Mouse (Mus musculus): ENCODE measurements around the gene Dpp6. TPM values are rescaled to one million over a fixed set of nuclear protein-coding genes. Genes with fewer than 3 reads are reported as not detected.
A peak's percentile ranks its signal among the peaks of the same experiment; 100 is the strongest.

Gene Dpp6
- 5.5 and 5.9 TPM in 2 replicates for polyA plus RNA-seq (2014; fragmentation: Nextera tagmentation; extraction: Ambion mirVana)

DNA sequence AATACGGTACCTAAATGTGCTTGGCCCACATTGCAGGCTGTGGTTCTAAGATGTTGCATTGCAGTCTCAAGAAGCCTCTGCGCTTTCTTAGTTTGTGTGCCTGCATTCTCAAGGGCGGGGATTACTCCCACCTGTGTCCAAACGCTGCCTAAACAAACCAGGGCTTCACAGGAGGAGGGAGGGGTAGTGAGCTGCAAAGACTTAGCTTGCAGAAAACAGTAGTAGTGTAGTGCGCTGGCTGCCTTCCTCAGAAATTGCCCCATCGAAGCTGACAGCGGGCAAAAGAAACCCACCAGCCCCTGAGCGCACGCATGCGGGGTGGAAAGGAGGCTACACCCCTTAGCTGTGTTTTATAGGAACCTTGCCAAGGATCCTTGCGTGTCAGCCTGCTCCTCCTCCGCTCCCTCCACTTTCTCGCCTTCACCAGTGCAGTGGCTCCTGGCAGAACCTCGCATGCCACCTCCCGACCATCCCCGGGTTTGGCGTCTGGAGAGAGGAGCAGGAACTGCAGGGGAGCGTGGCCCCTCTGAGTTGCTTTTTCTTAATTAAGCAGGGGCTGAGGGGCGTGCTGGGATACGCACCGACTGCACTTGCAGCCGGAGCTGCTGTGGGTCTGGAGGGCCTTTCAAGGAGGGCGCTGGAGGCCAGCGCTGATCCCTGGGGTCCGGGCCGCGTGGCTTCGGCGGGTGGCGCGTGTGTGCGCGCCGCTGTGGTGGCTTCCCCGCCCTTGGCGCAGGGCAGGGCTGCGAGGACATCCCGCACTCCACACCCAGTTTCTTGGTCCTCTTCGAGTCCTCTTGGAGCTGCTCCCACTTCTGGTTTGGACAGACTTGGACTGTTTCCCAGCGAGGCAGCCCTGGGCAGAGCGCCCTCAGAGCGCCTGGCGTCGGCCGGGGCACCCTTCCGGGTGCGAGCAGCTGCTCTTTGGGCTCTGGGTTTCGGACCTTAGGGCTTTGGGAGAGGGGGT lies at the start of gene Dpp6:
TSS of gene Dpp6 (plus strand) at position 229 of the 967 bp plus-strand sequence.
- peak; percentile 31 for DNase-seq (ENCODE audit: low spot score)
- WGBS: 2% methylated on average over 47 of the region's 48 CpGs
- Histone ChIP-seq H3K27ac (replicated peaks; ENCODE audit: low read depth, low read length) (no peak within 1 kb of the TSS), H3K4me2 (ENCODE audit: low read depth, low read length) (peak within 1 kb of the TSS; percentile 53), H3K27me3 (replicated peaks; ENCODE audit: control insufficient read depth, insufficient read depth, low read length) (peaks cover 30% of the 10 kb centered on the region), H3K9ac (ENCODE audit: low read depth, low read length) (0 out of 2 replicates have a peak within 1 kb of the TSS, but pooled peaks have one; percentile 6), H3K9me3 (ENCODE audit: control insufficient read depth, low read length) (no peaks in the 10 kb centered on the region), H3K4me3 (ENCODE audit: low read depth, low read length) (peak within 1 kb of the TSS; percentile 24), H3K36me3 (ENCODE audit: control insufficient read depth, insufficient read depth, low read length) (no peaks in the 10 kb centered on the region), H3K4me1 (ENCODE audit: control insufficient read depth, insufficient read depth, low read length) (no peaks in the 10 kb centered on the region)
- 0 out of 2 replicates have a peak, but pooled peaks have one; percentile 30 for ATAC-seq (ENCODE audit: low read depth)

DNA sequence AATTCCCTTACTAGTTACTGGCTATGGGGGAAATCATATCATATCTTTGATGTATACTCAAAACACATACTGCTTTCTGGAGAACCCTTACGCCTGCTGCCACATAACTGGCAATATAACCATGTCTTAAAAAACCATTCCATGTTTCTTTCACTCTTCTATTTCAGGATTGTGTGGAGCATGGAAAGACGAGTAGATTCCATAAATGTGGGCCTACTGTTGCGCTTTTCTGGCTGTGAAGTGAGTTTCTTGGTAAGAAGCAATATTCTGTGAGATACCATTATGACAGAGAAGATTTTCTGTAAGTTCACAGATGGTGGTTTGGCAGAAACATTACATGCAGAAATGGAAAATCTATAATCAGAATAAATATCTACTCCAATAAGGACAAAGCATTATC lies 33.0 kb upstream of the Dpp6 start:
- H3K4me1 ChIP-seq (ENCODE audit: control insufficient read depth, insufficient read depth, low read length): no peaks in the 10 kb centered on the region
- DNase-seq (ENCODE audit: low spot score): no peak
- H3K27me3 ChIP-seq (replicated peaks; ENCODE audit: control insufficient read depth, insufficient read depth, low read length): no peaks in the 10 kb centered on the region
- no peak overlapping the region for H3K27ac ChIP-seq (replicated peaks; ENCODE audit: low read depth, low read length)
- H3K9me3 ChIP-seq (ENCODE audit: control insufficient read depth, low read length): no peaks in the 10 kb centered on the region
- H3K9ac ChIP-seq (ENCODE audit: low read depth, low read length): no peak overlapping the region
- no peak overlapping the region for H3K4me2 ChIP-seq (ENCODE audit: low read depth, low read length)
- H3K4me3 ChIP-seq (ENCODE audit: low read depth, low read length): no peak overlapping the region
- no peak for ATAC-seq (ENCODE audit: low read depth)
- no peaks in the 10 kb centered on the region for H3K36me3 ChIP-seq (ENCODE audit: control insufficient read depth, insufficient read depth, low read length)
- 80% methylated on average over 3 of the region's 3 CpGs for WGBS

DNA sequence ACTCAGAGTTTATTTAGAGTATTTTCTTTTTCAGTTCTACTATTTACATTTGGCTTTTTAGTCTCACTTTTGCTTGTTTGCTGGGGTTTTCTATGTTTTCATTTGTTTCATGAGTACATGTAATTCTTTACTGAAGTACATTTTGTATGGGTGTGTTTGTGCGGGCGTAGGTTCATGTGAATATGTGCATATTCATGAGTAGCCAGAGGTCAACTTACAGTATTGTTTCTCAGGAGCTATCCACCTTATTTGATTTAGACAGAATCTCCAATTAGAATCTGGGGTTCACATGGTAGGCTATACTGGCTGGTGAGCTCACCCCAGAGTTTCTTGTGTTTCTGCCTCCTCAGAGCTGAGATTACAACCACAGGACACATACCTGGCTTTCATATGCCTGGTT lies 21.5 kb upstream of the Dpp6 start:
- H3K4me2 ChIP-seq (ENCODE audit: low read depth, low read length): no peak overlapping the region
- H3K4me1 ChIP-seq (ENCODE audit: control insufficient read depth, insufficient read depth, low read length): no peaks in the 10 kb centered on the region
- H3K4me3 ChIP-seq (ENCODE audit: low read depth, low read length): no peak overlapping the region
- 91% methylated on average over 2 of the region's 2 CpGs for WGBS
- H3K36me3 ChIP-seq (ENCODE audit: control insufficient read depth, insufficient read depth, low read length): no peaks in the 10 kb centered on the region
- H3K27me3 ChIP-seq (replicated peaks; ENCODE audit: control insufficient read depth, insufficient read depth, low read length): no peaks in the 10 kb centered on the region
- H3K27ac ChIP-seq (replicated peaks; ENCODE audit: low read depth, low read length): no peak overlapping the region
- H3K9ac ChIP-seq (ENCODE audit: low read depth, low read length): no peak overlapping the region
- ATAC-seq (ENCODE audit: low read depth) (no peak), DNase-seq (ENCODE audit: low spot score) (no peak)
- H3K9me3 ChIP-seq (ENCODE audit: control insufficient read depth, low read length): no peaks in the 10 kb centered on the region

- no peak overlapping the region for H3K9ac ChIP-seq (ENCODE audit: low read depth, low read length)
- no peak overlapping the region for H3K4me3 ChIP-seq (ENCODE audit: low read depth, low read length)
- H3K4me1 ChIP-seq (ENCODE audit: control insufficient read depth, insufficient read depth, low read length): no peaks in the 10 kb centered on the region
- H3K4me2 ChIP-seq (ENCODE audit: low read depth, low read length): no peak overlapping the region
- H3K27ac ChIP-seq (replicated peaks; ENCODE audit: low read depth, low read length): no peak overlapping the region
- DNase-seq (ENCODE audit: low spot score) (no peak), ATAC-seq (ENCODE audit: low read depth) (no peak)
- H3K36me3 ChIP-seq (ENCODE audit: control insufficient read depth, insufficient read depth, low read length): no peaks in the 10 kb centered on the region
- H3K9me3 ChIP-seq (ENCODE audit: control insufficient read depth, low read length): no peaks in the 10 kb centered on the region
- no peaks in the 10 kb centered on the region for H3K27me3 ChIP-seq (replicated peaks; ENCODE audit: control insufficient read depth, insufficient read depth, low read length)
- whole genome bisulfite sequencing: 79% methylated on average over 1 of the region's 1 CpGs
Measured at GRCm38 (mm10) chr5:26835972-26836371, 19.0 kb downstream of the Dpp6 start.

DNA sequence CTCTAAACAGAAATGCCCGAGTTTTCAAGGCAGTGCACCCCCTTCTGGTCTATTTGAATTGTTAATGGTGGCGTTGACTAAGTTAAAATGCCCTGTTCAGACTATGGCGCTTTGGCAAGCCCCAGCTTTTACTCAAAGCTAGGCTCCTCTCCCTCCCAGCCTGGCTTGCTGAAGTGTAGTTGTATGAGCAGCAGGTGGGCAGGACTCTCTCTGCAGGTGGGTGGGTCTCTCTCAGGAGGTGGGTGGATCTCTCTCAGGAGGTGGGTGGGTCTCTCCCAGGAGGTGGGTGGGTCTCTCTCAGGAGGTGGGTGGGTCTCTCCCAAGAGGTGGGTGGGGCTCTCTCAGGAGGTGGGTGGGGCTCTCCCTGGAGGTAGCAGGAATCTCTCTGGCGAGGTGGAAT lies 24.1 kb downstream of the Dpp6 start:
- Histone ChIP-seq H3K9ac (ENCODE audit: low read depth, low read length) (no peak overlapping the region), H3K27ac (replicated peaks; ENCODE audit: low read depth, low read length) (no peak overlapping the region), H3K27me3 (replicated peaks; ENCODE audit: control insufficient read depth, insufficient read depth, low read length) (no peaks in the 10 kb centered on the region), H3K9me3 (ENCODE audit: control insufficient read depth, low read length) (no peaks in the 10 kb centered on the region), H3K4me3 (ENCODE audit: low read depth, low read length) (no peak overlapping the region), H3K36me3 (ENCODE audit: control insufficient read depth, insufficient read depth, low read length) (no peaks in the 10 kb centered on the region), H3K4me1 (ENCODE audit: control insufficient read depth, insufficient read depth, low read length) (no peaks in the 10 kb centered on the region), H3K4me2 (ENCODE audit: low read depth, low read length) (no peak overlapping the region)
- ATAC-seq (ENCODE audit: low read depth) (no peak), DNase-seq (ENCODE audit: low spot score) (no peak)
- WGBS: 26% methylated on average over 4 of the region's 4 CpGs

DNA sequence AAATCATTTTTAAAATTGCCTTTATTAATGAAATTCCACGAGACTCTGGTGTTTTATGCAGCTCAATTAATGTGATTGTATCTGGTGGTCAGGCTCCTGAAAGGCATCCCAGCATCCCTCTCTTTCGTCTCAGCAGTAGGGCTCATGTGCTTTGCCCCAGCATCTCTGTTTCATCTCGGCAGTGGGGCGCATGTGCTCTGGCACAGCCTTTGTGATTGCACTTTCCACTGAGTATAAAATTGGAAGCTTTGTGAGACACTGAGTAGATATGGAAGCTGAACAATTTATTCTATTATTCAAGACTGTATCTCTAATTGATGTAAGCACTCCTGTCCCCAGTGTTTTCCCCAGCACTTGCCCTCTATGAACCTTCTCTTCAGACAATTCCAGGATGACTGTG lies 37.7 kb downstream of the Dpp6 start:
- no peaks in the 10 kb centered on the region for H3K27me3 ChIP-seq (replicated peaks; ENCODE audit: control insufficient read depth, insufficient read depth, low read length)
- H3K4me1 ChIP-seq (ENCODE audit: control insufficient read depth, insufficient read depth, low read length): no peaks in the 10 kb centered on the region
- no peak overlapping the region for H3K27ac ChIP-seq (replicated peaks; ENCODE audit: low read depth, low read length)
- WGBS: 60% methylated on average over 4 of the region's 4 CpGs
- no peak overlapping the region for H3K4me2 ChIP-seq (ENCODE audit: low read depth, low read length)
- no peaks in the 10 kb centered on the region for H3K36me3 ChIP-seq (ENCODE audit: control insufficient read depth, insufficient read depth, low read length)
- no peaks in the 10 kb centered on the region for H3K9me3 ChIP-seq (ENCODE audit: control insufficient read depth, low read length)
- H3K9ac ChIP-seq (ENCODE audit: low read depth, low read length): no peak overlapping the region
- no peak overlapping the region for H3K4me3 ChIP-seq (ENCODE audit: low read depth, low read length)
- DNase-seq (ENCODE audit: low spot score) (no peak), ATAC-seq (ENCODE audit: low read depth) (no peak)

DNA sequence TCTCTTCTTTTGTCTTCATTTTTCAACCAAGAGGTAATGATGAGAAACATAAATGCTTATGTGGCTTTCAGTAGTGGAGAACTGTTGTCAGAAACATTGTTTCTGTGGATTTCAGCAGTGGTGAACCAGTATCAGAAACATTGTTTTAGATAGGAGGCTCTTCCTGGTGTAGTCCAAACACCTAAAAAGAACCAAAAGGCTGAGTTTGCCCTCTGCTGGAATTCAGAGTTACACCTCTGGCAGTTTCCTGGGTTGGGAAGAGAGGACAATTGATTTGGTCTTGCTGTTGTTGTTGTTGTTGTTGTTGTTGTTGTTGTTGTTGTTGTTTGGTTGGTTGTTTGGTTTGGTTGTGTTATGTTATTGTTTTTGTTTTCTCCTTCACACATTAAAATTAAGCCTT lies 58.4 kb downstream of the Dpp6 start:
- DNase-seq (ENCODE audit: low spot score) (no peak), ATAC-seq (ENCODE audit: low read depth) (no peak)
- Histone ChIP-seq H3K27ac (replicated peaks; ENCODE audit: low read depth, low read length) (no peak overlapping the region), H3K9me3 (ENCODE audit: control insufficient read depth, low read length) (no peaks in the 10 kb centered on the region), H3K9ac (ENCODE audit: low read depth, low read length) (no peak overlapping the region), H3K4me3 (ENCODE audit: low read depth, low read length) (no peak overlapping the region), H3K4me2 (ENCODE audit: low read depth, low read length) (no peak overlapping the region), H3K4me1 (ENCODE audit: control insufficient read depth, insufficient read depth, low read length) (no peaks in the 10 kb centered on the region), H3K27me3 (replicated peaks; ENCODE audit: control insufficient read depth, insufficient read depth, low read length) (no peaks in the 10 kb centered on the region), H3K36me3 (ENCODE audit: control insufficient read depth, insufficient read depth, low read length) (no peaks in the 10 kb centered on the region)

GRCm38 (mm10) chr5:26887496-26887895 lies 70.5 kb downstream of the Dpp6 start:
- H3K36me3 ChIP-seq (ENCODE audit: control insufficient read depth, insufficient read depth, low read length): no peaks in the 10 kb centered on the region
- H3K9ac ChIP-seq (ENCODE audit: low read depth, low read length): no peak overlapping the region
- no peak overlapping the region for H3K4me2 ChIP-seq (ENCODE audit: low read depth, low read length)
- no peaks in the 10 kb centered on the region for H3K9me3 ChIP-seq (ENCODE audit: control insufficient read depth, low read length)
- H3K27ac ChIP-seq (replicated peaks; ENCODE audit: low read depth, low read length): no peak overlapping the region
- DNase-seq (ENCODE audit: low spot score) (no peak), ATAC-seq (ENCODE audit: low read depth) (no peak)
- H3K27me3 ChIP-seq (replicated peaks; ENCODE audit: control insufficient read depth, insufficient read depth, low read length): no peaks in the 10 kb centered on the region
- H3K4me1 ChIP-seq (ENCODE audit: control insufficient read depth, insufficient read depth, low read length): no peaks in the 10 kb centered on the region
- WGBS: 74% methylated on average over 1 of the region's 1 CpGs
- no peak overlapping the region for H3K4me3 ChIP-seq (ENCODE audit: low read depth, low read length)

DNA sequence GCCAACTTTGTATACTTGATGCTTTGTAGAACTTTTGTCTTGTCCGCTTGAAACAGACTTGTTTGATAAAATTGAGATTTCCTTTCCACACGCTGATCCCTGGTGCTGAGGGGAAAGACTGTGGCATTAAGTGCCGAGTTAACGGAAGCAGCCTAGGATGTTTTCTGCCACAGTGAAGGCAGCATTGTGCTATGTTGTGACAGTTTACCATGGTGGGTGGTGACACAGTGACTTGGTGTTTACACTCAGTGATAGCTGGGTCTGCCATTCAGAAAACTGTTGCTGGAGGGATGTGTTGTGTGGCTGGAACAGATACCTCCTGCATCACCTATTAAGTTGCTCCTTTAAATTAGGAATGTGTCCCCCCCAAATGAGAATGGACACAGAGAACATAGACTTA lies 71.1 kb downstream of the Dpp6 start:
- no peaks in the 10 kb centered on the region for H3K27me3 ChIP-seq (replicated peaks; ENCODE audit: control insufficient read depth, insufficient read depth, low read length)
- no peaks in the 10 kb centered on the region for H3K4me1 ChIP-seq (ENCODE audit: control insufficient read depth, insufficient read depth, low read length)
- H3K27ac ChIP-seq (replicated peaks; ENCODE audit: low read depth, low read length): no peak overlapping the region
- no peak overlapping the region for H3K9ac ChIP-seq (ENCODE audit: low read depth, low read length)
- H3K9me3 ChIP-seq (ENCODE audit: control insufficient read depth, low read length): no peaks in the 10 kb centered on the region
- ATAC-seq (ENCODE audit: low read depth) (no peak), DNase-seq (ENCODE audit: low spot score) (no peak)
- WGBS: 77% methylated on average over 4 of the region's 4 CpGs
- no peak overlapping the region for H3K4me3 ChIP-seq (ENCODE audit: low read depth, low read length)
- no peaks in the 10 kb centered on the region for H3K36me3 ChIP-seq (ENCODE audit: control insufficient read depth, insufficient read depth, low read length)
- no peak overlapping the region for H3K4me2 ChIP-seq (ENCODE audit: low read depth, low read length)

Data from embryonic facial prominence, embryonic 14.5 days (tissue).